Mouse (Mus musculus) adipocyte (in vitro differentiated cells): ENCODE results near the gene Evx2.

Experiments
- DNase-seq: peaks from one replicate; pipeline ENCODE4 v3.0.0-alpha.2; 2016; ENCODE audit warnings: low spot score

Evx2 gene

DNA sequence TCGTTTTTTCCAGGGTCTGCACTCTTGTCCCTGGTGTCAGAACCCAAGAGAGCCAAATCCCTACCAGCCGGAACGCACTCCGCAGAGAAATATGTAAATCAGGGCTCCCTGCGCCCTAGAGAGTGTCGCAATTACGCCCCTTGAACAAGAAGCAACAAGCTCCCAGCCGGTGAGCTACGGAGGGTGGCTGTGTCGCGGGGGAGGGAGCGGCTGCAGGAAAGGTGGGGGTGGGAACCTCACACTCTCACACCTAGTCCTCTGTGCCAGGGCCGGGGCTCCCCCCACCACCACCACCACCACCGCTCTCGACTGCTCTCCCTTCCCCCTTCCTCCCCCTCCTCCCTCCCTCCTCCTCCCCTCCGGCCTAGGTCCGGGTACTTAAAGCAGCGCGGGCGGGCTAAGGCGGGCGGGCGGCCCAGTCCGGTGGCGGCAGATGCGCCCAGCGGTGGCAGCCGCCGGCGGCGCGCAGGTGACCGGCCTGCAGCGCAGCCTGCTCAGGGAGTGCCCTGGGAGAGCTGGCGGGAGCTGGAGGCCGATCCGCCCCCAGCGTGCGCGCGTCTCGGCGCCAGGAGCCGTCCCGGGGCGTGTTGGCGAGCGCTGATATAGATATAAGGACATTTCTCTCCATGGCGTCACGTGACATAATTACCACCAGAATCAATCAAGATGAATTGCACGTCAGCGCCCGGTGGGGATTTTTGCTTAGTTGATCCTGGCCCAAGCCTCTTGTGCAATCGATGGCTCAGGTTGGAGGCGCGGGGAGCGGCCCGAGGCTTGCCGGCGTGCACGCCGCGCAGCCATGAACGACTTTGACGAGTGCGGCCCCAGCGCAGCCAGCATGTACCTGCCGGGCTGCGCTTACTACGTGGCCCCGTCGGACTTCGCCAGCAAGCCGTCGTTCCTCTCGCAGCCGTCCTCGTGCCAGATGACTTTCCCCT is 22.5 kb upstream of the Evx2 start:
- no peak for DNase-seq

DNA sequence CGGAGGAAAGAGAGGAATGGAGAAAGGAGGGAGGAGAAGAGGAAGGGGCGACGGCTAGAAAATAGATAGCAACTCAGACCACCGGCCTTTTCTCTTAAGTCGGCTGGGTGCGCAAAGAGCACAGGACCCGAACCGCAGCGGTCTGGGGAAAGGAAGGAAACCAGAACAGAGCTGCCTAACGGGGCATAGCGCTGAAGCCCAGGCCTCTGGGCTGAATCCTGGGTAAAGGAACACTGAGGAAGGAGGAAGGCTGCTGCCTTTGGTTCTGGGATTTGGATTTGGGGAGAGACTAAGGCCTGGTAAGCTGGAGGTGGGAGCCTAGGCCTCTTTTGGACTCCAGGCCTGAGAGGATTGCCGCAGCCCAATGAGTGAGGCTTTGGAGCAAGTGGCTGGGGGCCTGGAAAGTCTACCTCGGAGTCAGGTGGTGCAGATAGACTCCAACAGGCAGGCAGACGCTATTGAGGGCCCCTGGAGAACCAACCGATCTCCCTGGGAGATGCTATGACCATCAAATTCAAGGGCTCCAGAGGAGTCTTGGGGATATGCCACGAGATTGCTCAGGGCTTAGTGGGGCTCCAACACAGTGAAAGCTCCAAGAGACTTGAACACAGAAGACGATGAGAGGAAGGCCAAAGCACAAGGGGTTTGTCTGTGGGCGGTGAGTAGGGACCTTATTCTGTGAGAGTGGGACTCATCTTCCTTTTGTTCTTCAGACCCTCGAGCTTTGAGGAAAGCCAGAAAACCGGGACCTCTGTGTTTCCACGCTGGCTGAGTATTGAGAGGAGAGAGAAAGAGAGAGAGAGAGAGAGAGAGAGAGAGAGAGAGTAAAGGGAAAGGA is 21.4 kb upstream of the Evx2 start:
- DNase-seq: no peak

DNA sequence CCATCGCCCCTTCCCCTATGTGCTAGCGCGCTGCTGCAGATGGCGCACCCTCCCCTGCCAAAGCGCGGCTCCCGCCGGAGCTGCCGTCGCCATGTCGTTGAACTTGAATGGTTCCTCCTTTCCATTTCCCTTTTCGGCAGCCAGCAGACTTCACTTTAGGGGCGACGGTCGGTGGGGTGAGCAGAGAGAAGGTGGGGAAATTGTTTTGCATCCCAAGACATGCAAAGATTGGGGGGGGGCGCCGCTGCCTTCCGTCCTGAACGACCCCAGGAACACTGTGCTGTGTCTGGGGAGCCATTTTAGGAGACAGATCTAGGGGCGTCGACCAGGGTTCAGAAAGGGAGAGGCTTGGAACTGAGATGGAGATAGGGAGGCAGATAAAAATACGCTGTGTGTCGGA is 20.6 kb upstream of the Evx2 start:
- DNase-seq: no peak

DNA sequence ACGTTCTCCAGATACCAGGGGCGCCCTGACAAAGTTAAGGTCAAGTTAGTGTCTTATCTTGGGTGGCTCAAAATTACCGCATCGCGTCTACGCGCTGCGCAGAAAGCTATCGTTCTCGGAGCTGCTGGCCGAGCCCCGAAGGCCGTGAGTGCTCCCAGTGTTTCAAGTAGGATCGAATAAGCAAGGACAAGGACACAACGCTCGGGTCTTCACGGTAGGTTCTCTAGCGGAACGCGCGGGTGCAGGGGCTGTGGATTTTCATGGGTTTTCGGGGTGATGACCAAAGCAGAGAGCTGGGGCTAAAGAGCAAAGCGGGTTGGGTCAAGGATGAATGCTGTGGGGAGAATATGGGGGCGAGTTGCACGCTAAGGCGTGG is 20.2 kb upstream of the Evx2 start:
- DNase-seq: no peak

DNA sequence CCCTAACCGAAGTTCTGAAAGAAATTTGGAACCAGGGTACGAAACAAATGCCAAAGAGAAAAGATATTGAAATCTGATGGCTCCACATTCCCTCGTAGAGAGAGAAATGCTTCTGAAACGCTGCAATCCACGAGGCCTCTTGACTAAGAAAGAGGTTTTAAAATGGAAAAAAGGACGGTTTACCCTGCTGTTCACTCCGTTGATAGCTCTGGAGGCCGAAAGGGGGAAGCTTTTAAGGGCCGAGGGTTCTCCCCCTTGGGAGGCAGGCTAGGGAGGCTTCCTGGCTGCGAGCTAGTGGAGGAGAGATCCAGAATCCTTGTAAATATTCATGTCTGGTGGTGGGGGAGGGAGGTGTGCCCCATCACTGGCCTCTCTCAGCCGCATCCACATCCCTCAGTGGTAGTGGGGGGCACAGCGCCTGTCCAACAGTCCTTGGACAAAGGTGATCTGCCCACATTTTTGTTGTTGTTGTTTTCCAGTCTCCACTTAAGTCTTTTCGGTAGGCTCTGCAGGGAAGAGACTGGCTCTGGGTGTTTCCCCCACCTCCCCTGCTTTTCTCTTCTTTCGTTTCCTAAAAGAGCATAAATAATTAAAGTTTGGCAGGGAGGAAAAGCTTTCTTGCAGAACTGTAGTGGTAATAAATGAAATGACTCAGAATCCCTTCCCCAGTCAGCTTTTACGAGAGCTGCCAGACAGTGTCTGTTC is 19.7 kb upstream of the Evx2 start, which contains the start of gene Hoxd11:
Gene Hoxd11, plus strand, starts transcription at position 667 of the 705 bp plus-strand sequence.
- no peak for DNase-seq

DNA sequence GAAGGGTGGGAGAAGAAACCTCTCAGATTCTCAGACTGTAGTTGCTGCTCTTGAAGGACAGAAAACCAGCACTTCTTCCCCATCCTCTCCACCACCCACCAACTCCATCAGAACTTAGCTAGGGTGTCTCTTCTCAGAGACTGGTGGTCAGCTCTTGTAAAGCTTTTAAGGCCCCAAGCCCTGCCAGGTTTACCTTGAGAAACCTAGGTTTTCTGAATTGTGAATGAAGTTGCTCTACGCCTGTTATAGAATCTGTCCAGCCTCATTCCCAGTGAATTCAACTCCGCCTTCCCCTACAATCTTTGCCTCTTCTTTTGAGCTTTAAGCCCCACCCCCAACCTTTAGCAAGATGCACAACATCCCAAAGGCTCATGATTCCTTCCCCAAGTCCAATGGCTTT is 17.7 kb upstream of the Evx2 start:
- DNase-seq: no peak

DNA sequence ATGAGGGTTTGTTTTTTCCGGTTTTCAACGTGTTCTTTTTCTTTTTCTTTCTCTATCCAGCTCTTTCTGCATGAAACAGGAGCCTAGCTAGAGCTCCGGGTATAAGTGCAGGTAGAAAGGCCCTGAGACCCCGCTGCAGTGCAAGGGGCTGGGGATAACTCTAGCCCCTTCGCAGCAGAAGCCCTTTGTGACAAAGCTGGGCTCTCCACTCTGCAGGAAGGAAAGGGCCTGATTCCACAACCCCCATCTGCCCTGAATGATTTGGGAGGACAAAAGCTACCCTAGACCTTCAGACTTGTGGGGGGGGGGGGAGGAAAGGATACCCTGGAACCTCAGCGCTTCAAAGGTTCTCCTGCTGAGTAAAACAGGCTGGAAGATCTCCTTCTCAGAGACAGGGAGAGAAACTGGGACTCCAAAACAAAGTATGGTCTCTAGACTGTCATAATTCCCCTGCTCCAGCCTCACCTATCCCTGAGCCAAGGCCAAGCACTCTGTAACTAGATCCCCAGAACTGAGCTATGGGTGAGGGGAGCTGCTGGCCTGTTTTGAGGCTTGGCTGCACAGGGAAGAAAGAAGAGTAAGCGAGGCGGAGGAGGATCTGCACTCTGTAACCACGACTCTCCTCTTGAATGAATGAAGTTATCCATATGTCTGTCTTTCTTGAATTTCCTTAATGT is 17.2 kb upstream of the Evx2 start:
- DNase-seq: no peak

DNA sequence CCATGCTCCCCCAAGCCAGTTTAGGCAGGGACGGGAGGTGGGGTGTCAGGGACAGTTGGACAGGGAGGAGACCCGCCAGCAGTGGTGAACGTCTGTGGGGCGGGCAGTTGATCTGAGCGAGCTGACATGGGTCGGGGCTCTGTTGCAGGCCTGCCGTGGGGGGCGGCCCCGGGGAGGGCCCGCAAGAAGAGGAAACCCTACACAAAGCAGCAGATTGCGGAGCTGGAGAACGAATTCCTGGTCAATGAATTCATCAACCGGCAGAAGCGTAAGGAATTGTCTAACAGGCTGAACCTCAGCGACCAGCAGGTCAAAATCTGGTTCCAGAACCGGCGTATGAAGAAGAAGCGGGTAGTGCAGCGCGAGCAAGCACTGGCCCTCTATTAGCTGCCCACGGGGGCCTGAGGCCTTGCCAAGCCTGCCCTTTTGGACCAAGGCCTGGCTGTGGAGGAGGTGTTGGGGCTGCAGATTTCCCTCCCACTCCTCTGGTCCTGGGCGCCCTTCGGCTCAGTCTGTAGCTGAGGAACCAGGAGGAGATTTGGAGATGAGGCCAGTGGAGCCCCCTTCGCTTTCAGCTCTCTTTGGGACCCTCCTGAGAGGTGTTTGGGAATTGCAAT is 16.4 kb upstream of the Evx2 start:
- DNase-seq: no peak

DNA sequence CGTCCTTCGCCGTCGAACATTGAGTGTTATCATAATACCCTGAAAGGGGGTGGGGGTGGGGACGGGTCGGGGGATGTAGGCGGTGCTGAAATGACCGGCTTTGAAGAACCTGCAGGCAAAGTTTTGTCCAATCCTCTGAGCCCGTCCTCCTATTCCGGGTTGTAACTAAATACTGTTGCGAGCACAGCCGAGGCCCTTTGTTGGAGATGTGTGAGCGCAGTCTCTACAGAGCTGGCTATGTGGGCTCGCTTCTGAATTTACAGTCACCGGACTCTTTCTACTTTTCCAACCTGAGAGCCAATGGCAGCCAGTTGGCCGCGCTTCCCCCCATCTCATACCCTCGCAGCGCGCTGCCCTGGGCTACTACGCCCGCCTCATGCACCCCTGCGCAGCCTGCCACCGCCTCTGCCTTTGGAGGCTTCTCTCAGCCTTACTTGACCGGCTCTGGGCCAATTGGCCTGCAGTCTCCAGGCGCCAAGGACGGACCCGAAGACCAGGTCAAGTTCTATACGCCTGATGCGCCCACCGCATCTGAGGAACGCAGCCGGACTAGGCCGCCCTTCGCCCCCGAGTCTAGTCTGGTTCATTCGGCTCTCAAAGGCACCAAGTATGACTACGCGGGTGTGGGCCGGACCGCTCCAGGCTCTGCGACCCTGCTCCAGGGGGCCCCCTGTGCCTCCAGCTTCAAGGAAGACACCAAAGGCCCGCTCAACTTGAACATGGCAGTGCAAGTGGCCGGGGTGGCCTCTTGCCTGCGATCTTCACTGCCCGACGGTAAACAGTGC is 15.7 kb upstream of the Evx2 start, which contains the start of gene Hoxd12:
Gene Hoxd12, plus strand, starts transcription at position 133 of the 785 bp plus-strand sequence.
- DNase-seq: no peak

DNA sequence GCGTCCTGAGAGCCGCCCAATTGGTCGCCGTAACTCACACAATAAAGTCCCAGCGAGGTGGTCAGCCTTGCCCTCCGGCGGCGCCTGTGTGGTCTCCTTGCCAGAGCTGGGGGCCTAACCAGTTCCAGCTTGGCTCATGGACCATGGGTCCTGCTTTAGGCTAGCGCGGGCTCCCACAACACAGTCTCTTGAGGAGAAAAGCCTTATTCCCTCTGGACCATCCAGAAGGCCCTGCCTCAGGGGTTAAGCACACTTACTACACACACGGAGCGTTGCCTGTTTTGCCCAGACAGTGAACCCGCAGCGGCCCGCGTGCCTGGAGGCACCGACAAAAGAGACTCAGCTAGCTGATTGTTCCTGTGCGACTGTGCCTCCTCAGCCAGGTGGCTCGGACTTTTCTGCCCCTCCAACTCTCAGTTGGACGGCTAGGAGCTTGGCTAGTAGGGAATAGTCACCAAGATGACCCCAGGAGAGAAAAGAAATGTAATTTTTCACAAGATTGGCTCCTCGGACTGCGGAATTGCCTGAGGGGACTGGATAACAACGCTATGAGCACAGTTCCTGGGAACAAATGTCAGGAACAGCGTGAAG is 14.6 kb upstream of the Evx2 start:
- DNase-seq: no peak

DNA sequence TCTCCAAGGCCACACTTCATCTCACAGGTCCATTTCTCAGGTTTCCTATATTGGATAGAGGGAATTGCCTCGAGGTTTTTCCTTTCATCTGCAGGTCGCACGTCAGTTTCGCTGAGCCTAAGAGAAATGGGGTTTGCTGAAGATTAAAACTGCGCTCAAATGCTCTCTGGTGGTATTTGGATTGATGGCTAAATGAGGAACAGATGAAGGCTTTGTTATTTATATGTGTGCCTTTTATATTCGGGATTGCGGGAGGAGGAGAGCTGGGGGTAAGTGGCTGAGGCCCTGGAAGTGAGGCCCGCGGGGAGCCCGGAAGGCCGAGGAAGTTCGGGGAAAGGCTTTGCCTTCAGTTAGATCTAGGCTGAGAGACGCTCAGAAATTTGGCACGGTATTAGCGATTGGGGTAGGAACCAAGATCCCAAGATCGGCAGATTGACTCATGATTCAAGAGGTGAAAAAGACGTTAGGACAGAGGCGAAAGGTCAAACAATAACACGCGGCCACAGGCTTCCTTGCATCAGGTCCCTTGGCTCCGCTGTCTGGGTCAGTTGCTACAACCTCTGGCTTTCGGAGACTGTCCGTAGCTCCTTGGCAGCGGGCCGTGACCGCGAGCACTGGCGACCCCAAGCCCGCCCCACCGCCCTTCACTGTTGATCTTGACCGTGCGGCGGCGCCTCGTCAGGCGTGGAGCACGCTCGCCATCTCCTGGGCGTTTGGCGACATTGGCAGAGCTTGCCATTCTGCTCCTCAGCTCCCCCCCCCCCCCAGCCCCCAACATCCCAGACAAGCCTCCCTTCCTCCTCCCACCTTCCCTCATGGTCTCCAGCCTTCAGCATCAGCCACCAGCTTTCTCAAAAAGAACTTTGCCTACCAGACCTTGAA is 13.4 kb upstream of the Evx2 start:
- DNase-seq: no peak

DNA sequence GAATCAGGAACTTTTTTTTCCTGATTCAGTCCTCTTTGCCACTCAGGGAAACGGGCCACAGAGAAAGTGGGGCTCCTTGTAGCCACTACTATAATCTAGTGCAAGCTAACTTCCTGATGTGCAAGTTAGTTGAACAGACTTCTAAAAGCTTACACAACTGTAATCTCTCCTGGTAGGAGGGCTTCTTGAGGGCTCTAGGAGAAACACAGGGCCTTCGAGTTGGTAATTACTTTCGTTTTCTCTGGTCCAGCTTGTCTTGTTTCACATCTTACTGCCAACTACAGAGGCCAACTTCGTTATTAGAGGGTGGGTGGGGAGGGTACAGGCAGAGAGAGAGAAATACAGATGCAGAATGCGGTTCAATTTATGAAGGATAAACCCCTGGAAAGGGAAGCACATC is 12.5 kb upstream of the Evx2 start:
- DNase-seq: no peak

DNA sequence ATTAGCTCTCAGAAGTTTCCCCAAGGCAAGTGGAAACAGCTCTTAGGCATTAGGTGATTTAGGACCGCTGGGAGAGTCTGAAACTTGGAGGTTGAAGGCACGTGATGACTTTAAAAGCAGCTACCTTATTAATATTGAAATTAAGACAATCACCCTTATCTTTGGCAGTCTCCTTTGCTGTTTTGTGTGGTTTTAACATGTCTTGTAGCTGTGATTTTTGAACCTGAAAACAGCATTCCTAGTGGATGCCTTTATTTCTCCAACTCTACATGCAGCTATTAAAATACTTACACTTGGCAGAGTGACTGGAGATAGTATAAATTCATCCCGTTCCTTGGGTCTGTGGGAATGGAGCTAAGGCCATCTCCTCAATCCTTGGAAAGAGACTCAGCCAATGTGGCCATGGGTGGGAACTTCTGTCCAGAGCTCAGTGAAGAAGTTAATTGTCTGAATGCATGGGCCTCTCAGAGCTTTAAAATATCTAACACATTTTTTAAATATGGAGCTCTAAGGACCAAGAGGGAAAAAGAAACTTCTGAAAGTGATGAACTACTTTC is 11.4 kb upstream of the Evx2 start:
- DNase-seq: no peak

DNA sequence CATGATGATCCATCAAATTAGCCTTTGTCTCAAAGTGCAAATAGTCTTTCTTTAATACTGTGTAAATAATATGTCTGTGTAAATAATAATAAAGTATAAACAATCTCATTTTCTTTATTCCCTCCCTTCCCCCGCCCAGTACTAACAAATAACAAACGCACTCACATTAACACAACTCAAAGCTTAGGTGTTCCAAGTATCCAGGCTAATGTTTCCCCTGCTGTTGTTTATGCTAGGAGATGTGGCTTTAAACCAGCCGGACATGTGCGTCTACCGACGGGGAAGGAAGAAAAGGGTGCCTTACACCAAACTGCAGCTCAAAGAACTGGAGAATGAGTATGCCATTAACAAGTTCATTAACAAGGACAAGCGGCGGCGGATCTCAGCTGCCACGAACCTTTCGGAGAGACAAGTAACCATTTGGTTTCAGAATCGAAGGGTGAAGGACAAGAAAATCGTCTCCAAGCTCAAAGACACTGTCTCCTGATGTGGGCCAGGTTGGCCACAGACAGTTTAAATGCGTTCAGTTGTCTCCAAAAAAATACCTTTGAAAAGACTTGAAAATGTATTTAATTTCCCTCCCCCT is 10.4 kb upstream of the Evx2 start:
- no peak for DNase-seq

DNA sequence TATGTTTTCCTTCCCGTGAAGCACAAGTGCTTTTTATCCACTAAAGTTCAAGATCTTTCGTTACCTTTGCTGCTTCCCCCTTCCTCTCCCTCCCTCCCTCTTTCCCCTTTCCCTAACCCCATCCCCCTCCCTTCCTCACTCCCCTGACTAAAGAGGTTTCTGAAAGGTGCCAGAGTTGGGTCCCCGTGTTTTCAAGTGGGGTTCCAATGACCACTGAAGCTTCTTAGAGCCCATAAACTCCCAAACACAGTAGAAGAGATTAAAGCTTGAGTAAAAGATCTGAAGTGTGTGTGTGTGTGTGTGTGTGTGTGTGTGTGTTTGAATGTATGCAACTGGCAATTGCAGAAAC is 9.8 kb upstream of the Evx2 start:
- DNase-seq: no peak

DNA sequence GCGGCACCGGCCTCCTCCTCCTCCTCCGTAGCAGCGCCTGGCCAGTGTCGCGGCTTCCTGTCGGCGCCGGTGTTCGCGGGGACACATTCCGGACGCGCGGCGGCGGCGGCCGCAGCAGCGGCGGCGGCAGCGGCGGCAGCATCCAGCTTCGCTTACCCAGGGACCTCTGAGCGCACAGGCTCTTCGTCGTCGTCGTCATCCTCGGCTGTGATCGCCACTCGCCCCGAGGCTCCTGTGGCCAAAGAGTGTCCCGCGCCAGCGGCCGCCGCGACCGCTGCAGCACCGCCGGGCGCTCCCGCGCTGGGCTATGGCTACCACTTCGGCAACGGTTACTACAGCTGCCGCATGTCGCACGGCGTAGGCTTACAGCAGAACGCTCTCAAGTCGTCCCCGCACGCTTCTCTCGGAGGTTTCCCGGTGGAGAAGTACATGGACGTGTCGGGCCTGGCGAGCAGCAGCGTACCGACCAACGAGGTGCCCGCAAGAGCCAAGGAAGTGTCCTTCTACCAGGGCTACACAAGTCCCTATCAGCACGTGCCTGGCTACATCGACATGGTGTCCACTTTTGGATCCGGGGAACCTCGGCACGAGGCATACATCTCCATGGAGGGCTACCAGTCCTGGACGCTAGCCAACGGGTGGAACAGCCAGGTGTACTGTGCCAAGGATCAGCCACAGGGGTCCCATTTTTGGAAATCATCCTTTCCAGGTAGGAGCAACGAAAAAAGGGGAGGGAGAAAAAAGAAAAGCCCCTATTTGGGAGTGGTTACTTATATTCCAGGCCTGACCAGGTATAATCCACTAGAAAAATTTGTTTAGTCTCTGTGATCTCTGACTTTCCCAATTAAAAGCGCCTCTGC is 9.2 kb upstream of the Evx2 start:
- DNase-seq: no peak

DNA sequence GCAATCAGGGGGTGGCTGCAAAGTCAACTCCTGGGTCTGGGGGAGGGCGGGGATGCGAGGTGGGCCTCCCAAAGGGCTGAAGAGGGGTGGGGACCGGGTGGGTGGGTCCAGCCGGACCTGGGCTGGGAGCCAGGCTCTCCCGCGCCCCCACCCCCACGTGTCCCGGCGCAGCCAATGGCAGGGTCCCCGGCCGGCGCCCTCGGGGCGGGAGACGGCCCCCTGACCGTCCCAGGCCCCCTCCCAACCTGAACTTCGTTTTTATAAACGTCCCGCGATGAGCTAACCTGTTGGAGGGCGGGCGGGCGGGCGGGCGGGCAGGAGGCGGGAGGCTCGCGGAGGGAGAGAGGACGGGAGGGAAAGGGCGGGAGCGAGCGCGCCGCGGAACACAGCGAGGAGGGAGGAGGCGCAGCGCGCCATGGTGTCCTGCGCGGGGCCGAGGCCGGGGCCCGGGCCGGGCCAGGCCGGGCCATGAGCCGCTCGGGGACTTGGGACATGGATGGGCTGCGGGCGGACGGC is 8.5 kb upstream of the Evx2 start, which contains the start of gene Hoxd13:
Gene Hoxd13, plus strand, starts transcription at position 469 of the 516 bp plus-strand sequence.
- DNase-seq: no peak
